Mouse (Mus musculus): ENCODE data around the gene Plekhg5. TPM values are rescaled to one million over a fixed set of nuclear protein-coding genes. Genes with fewer than 3 reads are reported as not detected.
A peak's percentile ranks its signal among the peaks of the same experiment; 100 is the strongest.

Plekhg5 gene
- polyA plus RNA-seq, 1 experiment from 2014 or later: 1.8 TPM

DNA sequence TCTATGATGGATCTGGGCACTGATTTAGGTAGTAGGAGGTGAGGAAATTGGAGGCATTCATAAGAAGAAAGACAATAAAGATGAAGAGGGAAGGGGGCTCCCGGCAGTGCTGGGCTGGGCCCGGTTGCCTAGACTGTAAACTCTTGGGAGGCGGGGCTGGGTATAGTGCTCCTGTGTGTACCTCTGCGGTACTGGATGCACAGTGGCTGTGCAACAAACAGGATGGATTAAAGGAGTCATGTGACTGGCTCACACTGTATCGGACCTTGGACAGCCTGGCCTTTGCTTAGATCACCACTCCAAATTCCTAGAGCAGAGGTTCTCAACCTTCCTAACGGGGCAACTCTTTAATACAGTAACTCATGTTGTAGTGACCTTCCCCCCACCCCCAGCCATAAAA, 89.3 kb downstream of the Plekhg5 start:
- TF ChIP-seq CTCF (IDR thresholded peaks at IDR 0.05; ENCODE audit: low read depth) (no peak), EP300 (IDR thresholded peaks at IDR 0.05; ENCODE audit: low read depth) (no peak)
- Histone ChIP-seq H3K4me3 (ENCODE audit: low read depth, low read length) (no peak overlapping the region), H3K9ac (replicated peaks) (no peak overlapping the region), H3K9me3 (ENCODE audit: low read length) (no peaks in the 10 kb centered on the region), H3K27me3 (ENCODE audit: insufficient read depth, low read length) (peaks cover 48% of the 10 kb centered on the region), H3K4me1 (ENCODE audit: insufficient read depth) (peaks cover 15% of the 10 kb centered on the region), H3K36me3 (replicated peaks; ENCODE audit: insufficient read depth, low read length) (no peaks in the 10 kb centered on the region), H3K27ac (ENCODE audit: low read depth) (no peak overlapping the region), H3K4me2 (ENCODE audit: low read depth, low read length) (no peak overlapping the region)
- 64% methylated on average over 6 of the region's 6 CpGs for WGBS (ENCODE audit: insufficient replicate concordance)
- no peak for DNase-seq
- peak; percentile 49 for ATAC-seq

DNA sequence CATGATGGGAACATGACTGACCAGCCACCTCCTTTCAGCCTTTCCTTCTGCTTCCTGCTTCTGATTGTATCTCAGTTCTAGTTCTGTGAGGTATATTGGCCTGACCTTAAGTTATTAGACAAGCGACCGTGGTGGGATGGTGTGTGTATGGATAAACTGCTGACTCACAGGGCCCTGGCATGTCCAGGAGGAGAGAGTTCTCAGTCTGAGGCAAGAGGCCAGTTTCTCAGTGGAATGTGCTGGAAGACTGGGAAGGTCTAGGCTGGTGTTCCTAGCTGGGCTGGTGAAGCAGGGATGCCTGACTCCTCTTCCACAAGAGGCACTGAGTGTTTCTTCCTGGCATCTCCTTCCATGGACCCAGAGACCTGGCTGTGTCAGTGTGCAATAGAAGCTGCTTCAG, 90.5 kb downstream of the Plekhg5 start:
- H3K4me1 ChIP-seq (ENCODE audit: insufficient read depth): peaks cover 15% of the 10 kb centered on the region
- H3K9me3 ChIP-seq (ENCODE audit: low read length): no peaks in the 10 kb centered on the region
- DNase-seq (no peak), ATAC-seq (no peak)
- H3K27me3 ChIP-seq (ENCODE audit: insufficient read depth, low read length): peaks cover 42% of the 10 kb centered on the region
- no peak overlapping the region for H3K4me3 ChIP-seq (ENCODE audit: low read depth, low read length)
- H3K36me3 ChIP-seq (replicated peaks; ENCODE audit: insufficient read depth, low read length): no peaks in the 10 kb centered on the region
- TF ChIP-seq CTCF (IDR thresholded peaks at IDR 0.05; ENCODE audit: low read depth) (no peak), EP300 (IDR thresholded peaks at IDR 0.05; ENCODE audit: low read depth) (no peak)
- H3K9ac ChIP-seq (replicated peaks): no peak overlapping the region
- no peak overlapping the region for H3K27ac ChIP-seq (ENCODE audit: low read depth)
- H3K4me2 ChIP-seq (ENCODE audit: low read depth, low read length): no peak overlapping the region
- 60% methylated on average over 2 of the region's 2 CpGs for WGBS (ENCODE audit: insufficient replicate concordance)

Other genes starting within 250 kb of the Plekhg5 start
- gene Camta1, start 210.6 kb upstream of the Plekhg5 start, polyA plus RNA-seq (2015; fragmentation: Nextera tagmentation; extraction: Ambion mirVana): 47.9 and 48.3 TPM in 2 replicates
- gene Dnajc11, start 138.8 kb upstream of the Plekhg5 start, polyA plus RNA-seq (2015; fragmentation: Nextera tagmentation; extraction: Ambion mirVana): 28.8 and 29.2 TPM in 2 replicates
- 5.7 and 6.8 TPM in 2 replicates for gene Thap3, start 83.5 kb upstream of the Plekhg5 start, polyA plus RNA-seq (2015; fragmentation: Nextera tagmentation; extraction: Ambion mirVana)
- 3.6 and 4.1 TPM in 2 replicates for gene Phf13, start 76.2 kb upstream of the Plekhg5 start, polyA plus RNA-seq (2015; fragmentation: Nextera tagmentation; extraction: Ambion mirVana)
- 4.2 TPM in 2 replicates for gene Klhl21, start 63.7 kb upstream of the Plekhg5 start, polyA plus RNA-seq (2015; fragmentation: Nextera tagmentation; extraction: Ambion mirVana)
- 7.4 and 8.5 TPM in 2 replicates for gene Zbtb48, start 44.8 kb upstream of the Plekhg5 start, polyA plus RNA-seq (2015; fragmentation: Nextera tagmentation; extraction: Ambion mirVana)
- 0.07 TPM in 2 replicates for gene Tas1r1, start 33.9 kb upstream of the Plekhg5 start, polyA plus RNA-seq (2015; fragmentation: Nextera tagmentation; extraction: Ambion mirVana)
- 8.0 and 8.5 TPM in 2 replicates for gene Nol9, start 33.2 kb upstream of the Plekhg5 start, polyA plus RNA-seq (2015; fragmentation: Nextera tagmentation; extraction: Ambion mirVana)
- 0.15 TPM in 1 of 2 replicates, not detected in the other for gene Tnfrsf25, start 43.4 kb downstream of the Plekhg5 start, polyA plus RNA-seq (2015; fragmentation: Nextera tagmentation; extraction: Ambion mirVana)
- gene Espn, start 79.9 kb downstream of the Plekhg5 start, polyA plus RNA-seq (2015; fragmentation: Nextera tagmentation; extraction: Ambion mirVana): 1.8 and 2.2 TPM in 2 replicates
- gene Hes2, start 86.4 kb downstream of the Plekhg5 start, polyA plus RNA-seq (2015; fragmentation: Nextera tagmentation; extraction: Ambion mirVana): not detected in 2 replicates
- 10.7 and 12.0 TPM in 2 replicates for gene Acot7, start 105.6 kb downstream of the Plekhg5 start, polyA plus RNA-seq (2015; fragmentation: Nextera tagmentation; extraction: Ambion mirVana)
- 0.47 and 0.58 TPM in 2 replicates for gene Gpr153, start 201.7 kb downstream of the Plekhg5 start, polyA plus RNA-seq (2015; fragmentation: Nextera tagmentation; extraction: Ambion mirVana)
- gene Hes3, start 219.2 kb downstream of the Plekhg5 start, polyA plus RNA-seq (2015; fragmentation: Nextera tagmentation; extraction: Ambion mirVana): not detected in 2 replicates
- gene Icmt, start 224.7 kb downstream of the Plekhg5 start, polyA plus RNA-seq (2015; fragmentation: Nextera tagmentation; extraction: Ambion mirVana): 5.9 and 6.9 TPM in 2 replicates
- gene Rnf207, start 246.5 kb downstream of the Plekhg5 start, polyA plus RNA-seq (2015; fragmentation: Nextera tagmentation; extraction: Ambion mirVana): 0.13 TPM in 1 of 2 replicates, not detected in the other

Measured in liver, postnatal 0 days (tissue).